Mouse (Mus musculus) brain, embryonic 14.5 days (tissue): ENCODE measurements around the gene Lrrc18. TPM values are rescaled to one million over a fixed set of nuclear protein-coding genes. Genes with fewer than 3 reads are reported as not detected.

Source experiments
- DNase-seq: peaks from one replicate; pipeline ENCODE4 v3.0.0-alpha.2; 2011; ENCODE audit warnings: low read depth
- CTCF ChIP-seq: fragments of 200-500 bp; IDR thresholded peaks from 2 replicates; pipeline ENCODE4 v1.5.1; 2012; ENCODE audit warnings: inconsistent platforms, mild to moderate bottlenecking, moderate library complexity, borderline replicate concordance; ENCODE audit not compliant: insufficient read depth, insufficient read length; ENCODE audit errors: extremely low read depth
- POLR2A ChIP-seq: fragments of 200-500 bp; IDR thresholded peaks from 2 replicates; pipeline ENCODE4 v1.6.1; 2012; ENCODE audit warnings: mild to moderate bottlenecking, inconsistent platforms, borderline replicate concordance; ENCODE audit not compliant: poor library complexity, insufficient read depth, insufficient read length, severe bottlenecking; ENCODE audit errors: extremely low read depth
- polyA plus RNA-seq: library from polyadenylated mRNA; depleted of rRNA; stranded (reverse); fragments of >200 nt; gene quantifications from 2 replicates; pipeline ENCODE4 v1.2.3, GENCODE M21; 2012; rRNA removed

The Lrrc18 gene
- polyA plus RNA-seq, 1 experiment, result 0.38 TPM

DNA sequence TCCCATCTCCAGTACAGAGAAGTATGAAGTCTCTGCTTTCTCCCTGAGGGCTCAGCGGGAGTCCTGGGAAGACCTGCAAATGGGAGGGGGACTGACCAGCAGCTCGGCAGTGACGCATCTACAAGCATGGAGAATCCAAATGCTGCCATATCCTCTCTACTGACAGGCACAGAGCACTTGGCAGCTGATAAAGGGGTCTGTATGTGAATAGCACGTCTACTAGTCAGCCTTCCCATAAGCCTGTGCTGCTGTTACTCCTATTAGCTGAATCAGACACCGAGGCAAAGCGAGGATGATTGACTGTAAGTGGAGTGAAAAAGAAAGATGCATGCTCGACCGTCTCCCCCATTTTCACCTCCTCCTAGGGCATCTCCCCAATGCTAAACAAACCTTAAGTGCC lies 62.3 kb downstream of the Lrrc18 start:
- TF ChIP-seq CTCF, result no peak
- no peak for TF ChIP-seq POLR2A
- peak; percentile 54 for DNase-seq

DNA sequence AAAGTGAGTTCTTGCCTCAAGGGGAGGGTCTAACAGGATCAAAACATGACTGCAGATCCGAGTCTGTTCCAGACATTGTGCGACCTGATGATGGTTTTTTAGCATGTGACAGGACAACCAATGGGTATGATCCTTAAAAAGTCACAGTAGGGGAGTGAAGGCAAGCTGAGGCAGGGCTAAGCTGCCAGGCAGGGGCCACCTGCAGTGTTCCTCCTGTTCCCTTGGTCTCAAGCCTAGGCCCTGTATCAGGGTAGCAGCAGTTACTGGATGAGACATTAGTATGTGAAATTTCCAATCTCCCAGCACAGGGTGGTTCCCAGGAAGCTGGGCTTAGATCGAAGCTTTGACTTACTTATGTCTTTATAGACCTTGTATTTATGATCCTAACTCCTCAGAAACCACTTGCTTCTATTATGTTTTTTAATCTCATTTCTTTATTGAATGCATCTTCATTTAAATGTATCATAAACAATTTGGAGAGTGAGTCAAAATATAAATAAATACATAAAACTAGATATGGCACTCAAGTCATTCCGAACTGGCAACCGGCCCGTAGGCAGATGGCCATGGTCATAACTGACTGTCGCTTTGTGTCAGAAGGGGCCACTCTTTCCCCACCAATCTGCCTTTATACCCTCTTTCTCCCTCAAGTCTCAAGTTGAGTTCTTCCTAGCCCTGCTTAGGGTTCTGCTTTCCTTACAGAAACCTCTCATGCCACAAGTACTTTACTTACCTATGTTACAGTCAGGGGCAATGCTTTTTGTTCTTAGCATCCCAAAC lies 67.9 kb downstream of the Lrrc18 start:
- no peak for DNase-seq
- TF ChIP-seq CTCF (no peak), POLR2A (no peak)

DNA sequence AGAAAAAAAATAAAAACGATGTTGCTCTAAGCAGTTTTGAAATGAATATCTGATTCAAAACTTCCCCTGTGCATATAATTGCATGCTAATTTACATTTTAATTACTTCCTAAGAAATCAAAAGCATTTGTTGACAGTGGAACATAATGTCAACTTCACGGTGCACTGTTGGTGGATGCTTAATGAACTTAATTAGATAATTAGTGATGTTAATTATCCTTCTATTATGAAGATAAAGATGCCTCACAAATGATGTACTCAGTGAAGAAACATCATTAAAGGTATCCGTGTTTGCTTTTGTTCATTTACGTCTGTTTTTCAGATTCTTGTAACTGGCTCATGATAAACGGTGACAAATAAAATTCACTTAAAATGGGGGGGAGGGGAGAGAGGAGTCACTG lies 71.8 kb downstream of the Lrrc18 start:
- TF ChIP-seq CTCF (no peak), POLR2A (no peak)
- DNase-seq, result peak; percentile 62

Other genes with a start within 250 kb of the Lrrc18 start
- gene Tmem273, start 205.4 kb upstream of the Lrrc18 start, polyA plus RNA-seq, result 0.38 and 0.62 TPM in 2 replicates
- not detected in 2 replicates for gene Fam170b, start 157.4 kb upstream of the Lrrc18 start, polyA plus RNA-seq
- gene Vstm4, start 134.6 kb upstream of the Lrrc18 start, polyA plus RNA-seq, result 3.7 and 6.0 TPM in 2 replicates
- gene Wdfy4, start 194.1 kb downstream of the Lrrc18 start, polyA plus RNA-seq, result 0.13 and 0.27 TPM in 2 replicates
- 1.1 and 1.9 TPM in 2 replicates for gene Arhgap22, start 222.6 kb downstream of the Lrrc18 start, polyA plus RNA-seq